Mouse (Mus musculus) embryo, embryonic 9.5 days (tissue): Measurements from ENCODE around the gene Anxa2.
A peak's percentile ranks its signal among the peaks of the same experiment; 100 is the strongest.

ENCODE experiments used
- DNase-seq: peaks from one replicate; pipeline ENCODE4 v3.0.0-alpha.2; 2017; ENCODE audit errors: extremely low spot score

Gene Anxa2

DNA sequence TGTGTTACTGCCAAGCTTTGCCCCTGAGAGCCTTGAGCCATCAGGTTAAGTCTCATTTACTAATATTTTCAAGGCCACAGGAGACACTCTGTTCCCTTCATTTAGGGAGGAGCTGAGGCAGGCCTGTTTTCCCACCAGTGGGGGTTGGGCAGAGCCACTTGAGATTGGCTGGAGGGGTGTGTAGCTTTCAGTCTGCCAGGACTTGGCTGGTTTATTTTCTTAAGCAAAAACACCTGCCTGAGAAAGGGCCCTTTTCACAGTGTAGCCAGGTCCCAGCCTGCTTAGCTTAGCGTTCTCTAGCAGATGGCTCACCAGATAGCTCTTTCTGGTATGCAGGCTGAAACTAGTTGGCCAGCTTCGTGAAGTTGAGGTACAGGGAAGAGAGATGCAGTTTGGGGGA is 5.6 kb downstream of the Anxa2 start:
- DNase-seq, result no peak

DNA sequence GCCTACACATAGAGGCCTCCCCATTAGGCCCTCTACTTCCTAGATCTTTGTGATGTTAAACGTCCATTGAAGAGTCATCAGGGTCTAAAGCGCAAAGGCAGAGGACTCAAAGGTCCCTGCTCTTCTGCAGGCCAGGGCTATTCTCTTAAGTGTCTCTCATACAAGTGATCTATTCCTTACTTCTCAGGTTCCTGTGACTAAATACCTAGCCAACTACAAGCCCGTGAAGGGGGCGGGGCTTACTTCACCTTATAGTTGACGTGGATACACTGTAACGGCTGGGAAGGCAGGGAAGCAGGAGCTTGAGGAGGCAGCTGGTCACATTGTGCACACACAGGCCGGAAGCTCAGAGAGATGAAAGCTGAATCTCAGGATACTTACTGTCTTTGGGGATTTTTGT is 6.5 kb downstream of the Anxa2 start:
- no peak for DNase-seq

DNA sequence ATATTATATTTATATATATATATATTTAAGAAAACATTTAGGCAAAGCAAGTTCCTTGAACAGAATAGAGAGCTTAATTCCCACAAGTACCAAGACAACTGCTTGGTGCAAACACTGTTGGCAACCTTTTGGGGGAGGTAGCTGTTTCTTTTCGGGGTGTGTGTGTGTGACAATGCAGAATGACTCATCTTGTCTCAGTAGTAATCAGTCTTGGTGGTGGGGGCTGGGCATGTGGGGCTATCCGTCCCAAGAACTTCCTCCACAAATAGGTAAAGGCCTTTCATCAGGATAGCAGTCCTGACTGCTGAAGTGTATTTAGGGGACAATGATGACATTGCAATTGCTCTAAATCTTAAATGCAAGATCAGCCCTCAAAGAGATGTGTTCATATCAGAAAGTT is 9.6 kb downstream of the Anxa2 start:
- DNase-seq, result no peak

DNA sequence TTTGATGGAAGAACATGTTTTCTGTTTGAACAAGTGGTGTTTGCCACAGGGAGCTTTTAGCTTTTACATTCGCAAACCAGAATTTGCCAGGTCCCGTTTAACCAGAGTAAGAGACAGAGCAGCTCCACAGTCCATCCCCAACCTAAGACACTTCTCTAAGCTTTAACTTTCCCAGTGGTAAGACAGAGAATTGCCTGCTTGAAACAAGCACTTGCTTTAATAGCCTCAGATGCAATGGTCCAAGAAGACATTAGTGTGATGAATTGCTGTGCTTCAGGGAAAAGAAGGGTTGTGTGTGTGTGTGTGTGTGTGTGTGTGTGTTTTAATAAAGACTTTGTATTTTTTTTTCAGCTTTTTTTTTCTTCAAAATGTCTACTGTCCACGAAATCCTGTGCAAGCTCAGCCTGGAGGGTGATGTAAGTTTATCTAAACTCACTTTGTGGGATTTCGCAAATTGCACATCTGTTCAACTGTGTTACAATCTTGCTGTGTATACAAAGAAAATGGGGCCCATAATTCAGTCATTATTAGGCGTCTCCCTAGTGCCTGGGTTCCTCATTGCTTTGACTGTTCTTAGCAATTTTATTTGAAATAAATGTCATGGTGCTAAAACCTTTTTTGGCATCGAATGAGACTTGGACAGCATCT is 10.8 kb downstream of the Anxa2 start:
- DNase-seq, result no peak

DNA sequence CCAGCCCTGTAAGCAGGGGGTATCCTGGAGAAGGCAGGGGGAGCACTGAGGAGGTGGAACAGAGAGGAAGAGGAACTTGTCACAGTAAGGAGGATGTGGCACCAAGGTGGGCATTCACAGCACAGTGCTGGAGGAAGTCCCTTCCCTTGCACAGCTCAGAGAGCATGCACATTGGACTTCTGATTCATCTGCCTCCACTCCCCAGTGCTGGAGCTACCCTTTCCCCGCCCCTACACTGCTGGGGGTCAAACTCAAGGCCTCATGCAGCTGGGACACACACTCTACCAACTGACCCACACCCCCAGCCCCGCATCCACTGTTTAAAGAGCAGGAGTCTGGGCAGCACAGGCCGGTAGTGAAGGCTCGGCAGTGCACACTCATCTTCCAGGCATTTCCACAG is 12.7 kb downstream of the Anxa2 start:
- DNase-seq, result no peak

DNA sequence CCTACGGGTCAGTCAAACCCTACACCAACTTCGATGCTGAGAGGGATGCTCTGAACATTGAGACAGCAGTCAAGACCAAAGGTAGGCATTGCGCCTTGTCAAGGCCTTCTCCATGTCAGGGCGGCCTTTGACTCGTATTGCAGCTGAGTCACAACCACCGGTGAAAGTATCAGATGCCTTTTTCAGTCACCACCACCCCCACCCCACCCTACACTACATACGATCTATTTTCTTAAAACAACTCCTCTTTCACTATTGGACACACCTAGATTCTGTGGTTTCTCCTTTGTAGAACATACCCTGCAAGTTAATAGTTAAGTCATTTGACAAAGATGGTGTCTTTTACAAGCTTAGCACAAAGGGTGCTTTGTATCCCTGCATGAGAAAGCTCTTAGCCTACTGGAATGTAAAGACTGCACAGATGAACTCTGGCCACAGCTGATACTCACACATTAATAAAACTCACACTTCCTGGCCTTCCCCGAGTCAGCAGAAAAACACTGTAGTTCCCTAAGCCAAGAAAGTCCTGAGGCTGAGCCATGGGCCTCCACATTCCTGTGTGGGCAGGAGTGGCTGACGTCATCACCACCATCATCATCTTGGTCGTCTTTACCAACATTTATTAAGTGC is 14.0 kb downstream of the Anxa2 start:
- DNase-seq, result no peak

DNA sequence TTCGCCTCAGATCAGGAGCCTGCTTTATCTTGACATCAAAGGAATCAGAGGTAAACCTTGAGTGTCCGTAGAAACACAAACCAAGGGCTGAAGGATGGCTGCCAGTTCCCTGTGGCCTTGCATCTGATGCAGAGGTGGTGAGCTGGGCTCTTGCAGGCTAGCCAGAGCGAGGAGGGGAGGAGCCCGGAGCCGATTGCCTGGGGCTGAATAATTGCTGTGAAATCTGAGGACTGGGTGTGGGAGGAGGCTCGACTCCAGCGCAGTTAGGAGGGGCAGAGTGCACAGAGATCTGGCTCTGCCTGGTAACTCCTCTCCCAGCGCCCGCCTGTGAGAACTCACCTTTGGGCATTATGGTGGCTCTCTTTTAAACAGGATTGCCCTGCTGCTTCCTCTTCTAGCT is 15.6 kb downstream of the Anxa2 start:
- peak; percentile 83 for DNase-seq

DNA sequence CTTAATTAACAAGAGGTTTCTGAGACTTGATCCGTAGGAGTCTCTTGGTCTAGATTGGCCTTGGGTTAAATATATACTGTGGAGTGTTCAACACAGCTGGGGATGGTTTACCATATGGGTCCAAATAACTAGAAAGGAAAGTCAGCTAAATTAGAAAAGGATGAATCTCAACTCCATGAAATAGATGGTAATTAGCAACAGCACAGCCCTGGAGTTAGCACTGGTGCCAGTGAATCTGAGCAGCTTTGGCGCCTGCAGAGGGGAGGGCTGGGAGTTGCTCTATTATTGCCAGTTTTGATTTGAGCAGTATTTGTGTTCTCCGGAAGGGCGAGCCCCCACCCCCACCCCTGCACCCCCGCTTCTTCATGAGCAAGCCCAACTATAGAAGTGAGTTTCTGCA is 16.9 kb downstream of the Anxa2 start:
- DNase-seq, result no peak

DNA sequence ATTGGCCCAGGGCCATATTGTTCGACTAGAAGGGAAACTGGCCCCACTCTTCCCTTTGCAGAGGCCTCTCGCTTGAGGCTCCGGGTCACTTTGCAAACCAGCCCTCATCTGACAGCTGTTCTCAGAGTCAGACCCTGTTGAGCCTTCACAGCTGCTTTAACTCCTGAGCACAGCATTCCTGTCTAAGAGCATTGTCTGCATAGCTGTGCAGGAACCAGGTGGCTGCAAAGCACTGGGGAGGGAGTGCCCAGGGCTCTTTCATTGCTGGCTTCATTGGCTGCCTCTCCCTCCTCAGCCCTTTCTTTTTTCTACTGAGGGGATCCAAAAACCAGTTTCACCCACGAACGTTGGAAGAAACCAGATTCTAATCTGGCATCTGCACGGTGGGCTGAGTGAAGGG is 17.5 kb downstream of the Anxa2 start:
- DNase-seq, result no peak

DNA sequence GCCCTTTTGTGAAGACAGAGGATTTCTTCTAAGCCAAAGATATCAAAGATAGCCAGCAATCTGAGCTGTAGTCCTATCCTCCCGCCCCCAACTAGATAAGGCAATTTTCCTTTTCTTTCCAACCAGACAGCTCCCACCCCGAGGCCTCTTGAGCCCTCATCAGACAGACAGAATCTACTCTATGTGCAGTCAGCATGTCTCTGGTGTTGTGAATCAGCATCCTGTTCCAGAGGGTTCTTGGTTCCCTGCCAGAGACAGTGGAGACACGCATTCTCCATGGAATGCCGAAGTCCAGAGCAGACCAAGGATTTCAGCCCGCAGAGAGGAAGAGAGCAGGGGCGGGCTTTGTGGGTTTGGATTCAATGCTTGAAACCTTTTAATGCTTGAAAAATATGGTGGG is 19.3 kb downstream of the Anxa2 start:
- no peak for DNase-seq

DNA sequence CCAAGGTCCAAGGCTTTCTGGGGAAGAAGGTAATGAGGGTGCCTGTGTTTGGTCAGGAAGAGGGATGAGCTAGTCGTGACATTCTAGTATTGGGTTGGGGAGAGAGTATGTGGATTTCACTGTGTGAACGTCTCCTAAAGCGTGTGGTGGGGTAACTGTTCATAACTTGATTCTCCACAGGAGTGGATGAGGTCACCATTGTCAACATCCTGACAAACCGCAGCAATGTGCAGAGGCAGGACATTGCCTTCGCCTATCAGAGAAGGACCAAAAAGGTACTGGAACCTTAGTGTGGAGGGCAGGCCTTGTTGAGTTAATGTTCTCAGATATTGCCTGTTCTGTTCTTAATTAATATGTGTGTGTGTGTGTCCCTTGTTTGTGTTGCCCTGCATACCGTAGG is 22.5 kb downstream of the Anxa2 start:
- no peak for DNase-seq

DNA sequence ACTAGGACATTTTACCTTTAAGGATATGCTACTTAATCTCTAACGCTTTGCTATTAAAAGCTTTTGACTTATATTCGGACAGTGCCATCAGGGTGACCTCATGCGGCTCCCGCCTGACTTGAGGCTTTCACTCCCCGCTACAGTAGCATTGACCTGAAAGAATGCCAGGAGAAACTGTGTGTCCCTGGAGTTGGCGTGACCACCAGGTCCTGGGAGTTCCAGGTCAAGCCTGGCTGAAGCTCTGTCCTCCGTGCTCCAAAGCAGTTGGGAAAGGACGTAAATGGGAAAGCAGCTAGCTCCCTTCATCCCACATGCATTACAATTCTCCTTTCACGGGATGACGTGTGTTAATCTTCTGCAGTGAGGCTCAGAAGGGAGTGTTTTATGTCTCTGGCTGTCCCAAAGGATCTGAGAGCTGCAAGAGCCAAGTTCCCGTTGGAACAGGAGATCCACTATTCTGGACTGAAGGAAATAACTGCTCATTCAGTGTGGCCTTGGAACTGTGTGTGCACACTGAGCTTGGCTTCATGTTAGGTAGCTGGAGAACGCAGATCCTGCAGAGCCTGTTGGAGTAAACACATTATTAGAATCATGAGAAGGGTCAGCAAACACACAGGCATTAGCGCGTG is 23.9 kb downstream of the Anxa2 start:
- no peak for DNase-seq

DNA sequence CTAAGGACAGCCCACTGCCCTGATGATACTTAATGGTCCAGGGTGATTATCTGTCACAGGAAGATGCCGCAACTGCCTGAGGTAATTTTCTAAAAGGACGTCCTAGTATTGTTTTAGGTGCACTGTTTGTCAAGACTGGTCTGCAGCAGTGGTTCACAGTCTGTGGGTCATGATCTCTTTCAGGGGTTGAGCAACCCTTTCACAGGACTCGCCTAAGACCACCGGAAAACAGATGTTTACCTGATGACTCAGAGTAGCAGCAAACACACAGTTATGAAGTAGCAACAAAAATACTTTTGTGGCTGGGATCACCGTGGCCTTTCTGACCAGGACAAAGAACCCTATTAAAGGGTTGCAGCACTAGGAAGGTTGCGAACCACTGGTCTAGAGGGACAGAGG is 24.4 kb downstream of the Anxa2 start:
- DNase-seq, result no peak

DNA sequence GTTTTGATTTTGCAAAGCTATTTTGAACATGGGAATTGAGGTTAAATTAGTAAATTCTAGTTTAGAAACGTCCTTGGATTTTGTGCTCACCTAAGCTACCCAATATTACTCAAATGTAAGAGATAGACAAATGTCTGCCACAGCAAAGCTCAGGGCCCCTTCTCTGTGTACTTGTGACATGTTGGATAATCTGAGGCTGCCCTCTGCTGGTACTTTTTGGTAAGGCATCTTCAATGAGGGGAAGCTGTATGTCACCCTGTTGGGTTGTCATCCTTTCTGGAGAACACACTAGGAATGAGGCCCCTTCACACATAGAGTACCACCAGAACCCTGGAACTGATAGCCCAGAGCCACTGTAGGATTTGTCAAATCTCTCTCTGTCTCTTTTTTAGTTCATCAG is 26.9 kb downstream of the Anxa2 start:
- peak; percentile 83 for DNase-seq

DNA sequence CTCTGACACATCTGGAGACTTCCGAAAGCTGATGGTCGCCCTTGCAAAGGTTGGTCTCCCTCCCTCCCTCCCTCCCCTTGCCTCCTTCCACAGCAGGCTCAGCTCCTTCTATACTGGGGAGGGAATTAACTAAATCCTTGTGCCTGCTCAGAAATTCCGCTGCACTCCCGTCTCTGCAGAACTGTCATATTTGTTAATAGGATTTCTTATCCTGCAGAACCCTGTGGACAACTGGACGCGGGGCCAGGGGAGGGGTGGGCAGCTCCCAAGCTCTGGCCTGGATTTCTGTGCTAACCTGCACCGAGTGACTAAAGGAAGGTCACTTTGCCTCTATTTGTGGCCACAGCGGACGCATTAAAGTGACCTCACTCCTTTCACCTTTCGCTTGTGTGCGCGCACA is 30.4 kb downstream of the Anxa2 start:
- no peak for DNase-seq

DNA sequence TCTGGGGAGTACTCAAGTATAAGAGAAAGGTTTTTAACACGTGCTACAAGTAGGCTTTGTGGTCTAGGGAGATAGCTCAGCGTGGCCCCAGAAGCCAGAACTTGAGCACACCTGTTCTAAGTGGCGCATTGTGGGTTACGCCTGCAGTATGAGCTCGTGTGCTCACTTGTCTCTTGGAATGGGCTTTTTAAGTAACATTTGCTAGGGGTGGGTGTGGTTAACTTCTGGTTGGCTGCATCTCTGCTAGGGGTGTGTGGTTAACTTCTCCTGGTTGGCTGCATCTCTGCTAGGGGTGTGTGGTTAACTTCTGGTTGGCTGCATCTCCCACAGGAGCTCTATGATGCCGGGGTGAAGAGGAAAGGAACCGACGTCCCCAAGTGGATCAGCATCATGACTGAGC is 32.7 kb downstream of the Anxa2 start:
- DNase-seq, result no peak

DNA sequence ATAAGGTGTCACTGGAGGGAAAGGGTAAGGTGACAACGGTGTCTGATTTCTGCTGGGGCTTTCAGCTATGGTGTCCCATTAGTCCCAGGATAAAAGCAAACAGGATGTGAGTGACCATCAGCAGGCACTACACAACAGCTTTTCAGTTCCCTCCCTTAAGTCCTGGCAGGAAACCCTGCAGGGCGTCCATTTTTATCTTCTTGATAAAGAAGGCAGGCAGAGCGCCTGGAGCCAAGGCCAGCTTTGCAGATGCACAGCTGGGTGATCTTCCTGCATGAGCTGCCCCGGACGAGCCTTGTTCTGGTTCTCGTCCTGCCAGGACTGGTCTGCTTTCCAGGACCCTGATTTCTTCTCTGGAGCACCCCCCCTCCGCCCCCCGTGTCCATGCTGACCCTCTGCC is 35.1 kb downstream of the Anxa2 start:
- DNase-seq, result no peak

DNA sequence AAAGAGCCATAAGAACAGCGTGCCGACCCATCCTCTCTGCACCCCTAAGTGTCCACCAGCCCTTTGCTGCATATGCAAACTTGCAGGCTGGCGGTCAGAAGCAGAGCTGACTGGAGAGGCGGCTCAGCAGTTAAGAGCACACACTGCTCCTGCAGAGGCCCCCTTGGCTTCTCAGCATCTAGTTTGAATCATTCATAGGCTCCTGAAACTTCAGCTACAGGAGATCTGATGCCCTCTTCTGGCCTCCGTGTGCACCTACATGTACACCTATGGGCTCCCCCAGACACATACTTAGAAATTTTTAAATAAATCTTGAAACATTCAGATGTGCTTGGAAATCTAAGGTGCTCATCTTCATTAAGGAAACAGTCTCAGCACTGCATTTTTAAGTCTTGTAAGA is 35.6 kb downstream of the Anxa2 start:
- peak; percentile 43 for DNase-seq

DNA sequence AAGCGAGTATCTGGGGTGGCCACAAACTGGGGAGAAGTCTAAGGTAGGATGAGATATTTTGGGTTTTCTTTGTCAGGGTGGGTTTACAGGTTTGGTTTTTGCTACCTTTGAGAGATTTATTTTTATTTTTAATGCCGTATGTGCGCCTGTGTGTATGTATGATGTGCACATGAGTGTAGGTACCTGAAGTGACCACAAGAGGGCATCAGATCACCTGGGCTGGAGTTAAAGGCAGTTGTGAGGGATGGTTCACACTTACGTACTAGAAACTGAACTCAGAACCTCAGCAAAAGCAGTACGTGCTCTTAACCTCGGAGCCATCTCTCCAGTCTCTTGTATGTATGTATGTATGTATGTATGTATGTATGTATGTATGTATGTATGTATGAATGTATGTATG is 39.4 kb downstream of the Anxa2 start:
- no peak for DNase-seq

DNA sequence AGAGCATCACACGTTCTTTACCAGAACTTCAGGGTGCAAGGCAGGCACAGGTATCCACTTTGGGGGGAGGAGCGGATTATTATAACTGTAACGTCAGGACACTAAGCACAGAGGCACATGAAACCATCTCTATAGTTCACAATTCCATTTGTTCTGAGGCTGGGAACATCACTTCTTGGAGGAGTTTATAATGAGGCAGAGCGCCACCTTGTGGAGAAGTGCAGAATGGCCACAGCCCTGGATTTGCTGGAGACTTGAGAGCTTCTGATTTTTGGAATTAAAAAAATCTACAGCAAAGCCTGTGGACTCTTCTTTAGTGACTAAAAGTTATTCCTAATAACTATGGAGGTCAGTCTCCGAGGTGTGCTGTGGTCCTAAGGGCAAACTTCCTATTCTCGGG is 49.1 kb downstream of the Anxa2 start:
- peak; percentile 67 for DNase-seq

DNA sequence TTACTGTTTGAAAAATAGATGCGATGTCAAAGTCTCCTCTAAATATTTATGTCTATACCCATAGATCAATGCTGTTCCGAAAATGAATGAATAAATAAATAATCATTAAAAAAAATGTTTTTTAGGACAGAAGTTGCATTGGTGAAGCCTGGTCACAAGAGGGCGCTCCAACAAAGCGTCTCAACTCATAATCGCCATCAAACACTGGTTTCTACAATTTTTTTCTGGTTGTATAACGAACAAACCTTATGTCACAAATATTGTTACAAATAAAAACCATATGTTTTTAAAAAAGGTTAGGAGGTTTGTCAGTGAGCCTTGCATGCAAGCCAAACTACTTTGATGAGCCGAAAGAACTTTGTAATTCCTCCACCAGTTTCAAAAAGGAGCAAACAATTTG is 52.2 kb downstream of the Anxa2 start:
- DNase-seq, result peak; percentile 35

DNA sequence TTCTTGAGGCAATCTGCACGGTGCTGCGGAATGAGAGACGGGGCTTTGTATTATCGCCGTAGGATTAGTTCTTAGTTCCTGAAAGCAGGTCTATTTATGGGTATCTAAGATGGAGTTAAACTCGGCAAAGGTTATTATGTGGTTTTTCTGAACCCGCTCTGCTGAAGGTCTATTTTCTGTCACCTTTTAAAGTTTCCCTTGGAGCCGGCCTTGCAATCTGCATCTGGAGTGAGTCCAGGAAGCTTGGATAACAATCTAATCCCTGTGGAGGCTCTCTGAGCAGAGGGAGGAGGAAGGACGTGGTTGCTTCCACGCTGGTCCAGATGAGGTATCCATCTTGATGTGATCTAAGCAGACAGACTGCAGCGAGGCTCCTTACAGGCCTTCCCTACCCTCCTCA is 53.8 kb downstream of the Anxa2 start:
- no peak for DNase-seq

DNA sequence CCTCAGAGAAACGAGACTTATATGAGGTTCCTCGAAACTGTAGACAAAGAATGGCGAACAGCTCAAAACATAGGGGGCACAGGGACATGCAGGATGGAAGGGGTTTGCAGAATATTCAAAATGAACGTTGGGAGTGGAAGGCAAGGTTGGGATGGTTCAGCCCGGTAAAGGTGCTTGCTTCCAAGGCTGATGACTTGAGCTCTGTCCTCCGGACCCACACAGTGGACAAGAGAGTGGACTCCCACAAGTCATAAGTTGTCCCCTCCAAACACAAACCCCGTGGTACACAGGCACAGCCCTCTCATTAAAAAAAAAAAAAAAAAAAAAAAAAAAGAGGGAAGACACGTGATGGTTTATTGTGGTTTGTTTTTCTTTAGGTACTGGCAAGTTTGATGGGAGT is 54.6 kb downstream of the Anxa2 start:
- no peak for DNase-seq
